Mouse (Mus musculus) hindbrain, embryonic 13.5 days (tissue): Measurements from ENCODE around the gene Rtl10. TPM values are rescaled to one million over a fixed set of nuclear protein-coding genes. Genes with fewer than 3 reads are reported as not detected.

Experiments
- ATAC-seq: fragments of 200-750 bp; cut with Nextera tagmentation; 2 replicates; pipeline ENCODE4 v1.8.0; 2017; ENCODE audit warnings: moderate TSS enrichment; ENCODE audit not compliant: low FRiP score
- H3K27ac ChIP-seq: fragments of 300-500 bp; sonication (generic); 2 replicates; pipeline ENCODE4 v1.5.1; 2015; ENCODE audit warnings: inconsistent platforms, mild to moderate bottlenecking, moderate library complexity
- H3K27me3 ChIP-seq: fragments of 300-500 bp; sonication (generic); 2 replicates; pipeline ENCODE4 v1.6.1; 2015; ENCODE audit warnings: mild to moderate bottlenecking, inconsistent platforms
- H3K36me3 ChIP-seq: fragments of 300-500 bp; sonication (generic); 2 replicates; pipeline ENCODE4 v1.6.1; 2015; ENCODE audit warnings: mild to moderate bottlenecking, inconsistent platforms
- H3K4me1 ChIP-seq: fragments of 300-500 bp; sonication (generic); replicated peaks from 2 replicates; pipeline ENCODE4 v1.6.1; 2015; ENCODE audit warnings: inconsistent platforms
- H3K4me2 ChIP-seq: fragments of 300-500 bp; sonication (generic); 2 replicates; pipeline ENCODE4 v1.6.1; 2015; ENCODE audit warnings: inconsistent platforms, mild to moderate bottlenecking, moderate library complexity
- H3K4me3 ChIP-seq: fragments of 300-500 bp; sonication (generic); 2 replicates; pipeline ENCODE4 v1.5.1; 2015; ENCODE audit warnings: mild to moderate bottlenecking, inconsistent platforms
- H3K9ac ChIP-seq: fragments of 300-500 bp; sonication (generic); 2 replicates; pipeline ENCODE4 v1.6.1; 2015; ENCODE audit warnings: mild to moderate bottlenecking, inconsistent platforms
- H3K9me3 ChIP-seq: fragments of 300-500 bp; sonication (generic); 2 replicates; pipeline ENCODE4 v1.6.1; 2016; ENCODE audit warnings: inconsistent platforms
- WGBS: fragments of 180-500 bp; shearing (Covaris S2); methylation state at CpG from one replicate; pipeline ENCODE4 v1.1.7; 2015; 5-methylcytosine and 5-hydroxymethylcytosine counted together
- polyA plus RNA-seq: library from polyadenylated mRNA; unstranded; fragments of >200 nt; fragmentation: Nextera tagmentation; extraction: Ambion mirVana; gene quantifications from 2 replicates; pipeline ENCODE4 v1.2.1, GENCODE M21; 2015

Rtl10 gene
- polyA plus RNA-seq, 1 experiment from 2014 or later = 4.8 TPM

- Histone ChIP-seq H3K9me3 (no peaks in the 10 kb centered on the region), H3K27me3 (peaks cover 43% of the 10 kb centered on the region), H3K9ac (no peak overlapping the region), H3K27ac (no peak overlapping the region), H3K4me3 (no peak overlapping the region), H3K36me3 (peaks cover 11% of the 10 kb centered on the region), H3K4me1 (peaks cover 21% of the 10 kb centered on the region), H3K4me2 (no peak overlapping the region)
- ATAC-seq = no peak
- 73% methylated on average over 3 of the region's 3 CpGs for WGBS
Measured at GRCm38 (mm10) chr16:18464271-18464670, 34.4 kb upstream of the Rtl10 start.

- Histone ChIP-seq H3K4me1 (no peaks in the 10 kb centered on the region), H3K36me3 (peaks cover 46% of the 10 kb centered on the region), H3K27me3 (peaks cover 7% of the 10 kb centered on the region; the same call in 1 of the 2 replicates), H3K27ac (no peak overlapping the region), H3K4me2 (no peak overlapping the region), H3K9ac (no peak overlapping the region), H3K4me3 (no peak overlapping the region), H3K9me3 (no peaks in the 10 kb centered on the region)
- ATAC-seq = no peak
- WGBS = 21% methylated on average over 1 of the region's 1 CpGs
Measured at GRCm38 (mm10) chr16:18470829-18471228, 27.9 kb upstream of the Rtl10 start.

DNA sequence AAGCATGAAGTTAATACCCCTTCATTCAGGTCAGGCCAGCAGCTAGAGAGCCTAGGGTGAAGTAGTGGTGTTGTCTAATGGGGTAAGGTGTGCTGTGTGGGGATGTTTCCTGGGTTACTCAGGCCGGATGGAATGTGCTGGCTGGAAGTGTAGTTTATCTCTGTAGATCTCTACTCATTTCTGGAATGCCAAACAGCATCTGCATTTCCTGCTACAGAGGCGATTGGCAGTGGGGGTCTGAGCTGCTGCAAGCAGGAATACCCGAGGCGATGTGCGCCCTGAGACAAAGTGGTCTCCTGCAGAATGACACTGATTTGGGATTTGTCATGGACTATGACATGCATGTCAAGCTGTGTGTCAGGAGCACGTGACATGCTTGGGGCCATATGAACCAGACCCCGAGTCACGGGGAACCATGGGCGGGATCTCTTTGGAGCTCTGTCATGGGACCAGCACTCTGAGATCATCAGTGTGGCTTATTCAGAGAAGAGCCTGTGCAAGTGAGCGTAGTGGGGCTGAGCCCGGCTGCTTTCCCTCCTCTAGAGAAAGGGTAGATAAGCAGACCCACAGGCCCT, 27.2 kb upstream of the Rtl10 start:
- no peaks in the 10 kb centered on the region for H3K9me3 ChIP-seq
- no peak for ATAC-seq
- WGBS = 79% methylated on average over 11 of the region's 11 CpGs
- no peak overlapping the region for H3K27ac ChIP-seq
- H3K9ac ChIP-seq = no peak overlapping the region
- H3K36me3 ChIP-seq = peaks cover 50% of the 10 kb centered on the region
- H3K4me1 ChIP-seq = no peaks in the 10 kb centered on the region
- H3K4me2 ChIP-seq = no peak overlapping the region
- no peak overlapping the region for H3K4me3 ChIP-seq
- peaks cover 5% of the 10 kb centered on the region; the same call in 1 of the 2 replicates for H3K27me3 ChIP-seq

DNA sequence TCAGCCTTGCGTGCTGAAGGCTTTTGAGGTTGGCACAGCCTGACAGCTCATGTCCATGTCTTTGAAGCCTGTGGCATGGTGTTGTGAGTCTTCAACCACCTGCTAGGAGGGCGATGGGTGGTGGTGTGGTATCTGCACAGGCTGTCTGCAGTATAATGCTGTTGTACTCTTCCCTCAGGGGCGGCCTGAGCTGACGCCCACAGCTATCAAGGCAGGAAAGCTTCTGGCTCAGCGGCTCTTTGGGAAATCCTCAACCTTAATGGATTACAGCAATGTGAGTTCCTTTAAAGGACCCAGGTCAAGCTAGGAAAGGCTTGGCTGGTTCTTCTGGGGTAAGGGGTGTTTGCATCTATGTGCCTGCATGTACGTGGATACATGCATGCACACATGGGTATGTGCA, 26.7 kb upstream of the Rtl10 start:
- Histone ChIP-seq H3K4me2 (no peak overlapping the region), H3K4me1 (no peaks in the 10 kb centered on the region), H3K27ac (no peak overlapping the region), H3K36me3 (peaks cover 55% of the 10 kb centered on the region), H3K9me3 (no peaks in the 10 kb centered on the region), H3K4me3 (no peak overlapping the region), H3K9ac (no peak overlapping the region), H3K27me3 (peaks cover 5% of the 10 kb centered on the region; the same call in 1 of the 2 replicates)
- 85% methylated on average over 6 of the region's 6 CpGs for WGBS
- ATAC-seq = no peak

GRCm38 (mm10) chr16:18472416-18472815, 26.3 kb upstream of the Rtl10 start:
- peaks cover 57% of the 10 kb centered on the region for H3K36me3 ChIP-seq
- ATAC-seq = no peak
- no peak overlapping the region for H3K27ac ChIP-seq
- H3K4me2 ChIP-seq = no peak overlapping the region
- H3K4me3 ChIP-seq = no peak overlapping the region
- no peaks in the 10 kb centered on the region for H3K9me3 ChIP-seq
- no peaks in the 10 kb centered on the region for H3K4me1 ChIP-seq
- H3K9ac ChIP-seq = no peak overlapping the region
- WGBS = 69% methylated on average over 4 of the region's 4 CpGs
- peaks cover 5% of the 10 kb centered on the region; the same call in 1 of the 2 replicates for H3K27me3 ChIP-seq

DNA sequence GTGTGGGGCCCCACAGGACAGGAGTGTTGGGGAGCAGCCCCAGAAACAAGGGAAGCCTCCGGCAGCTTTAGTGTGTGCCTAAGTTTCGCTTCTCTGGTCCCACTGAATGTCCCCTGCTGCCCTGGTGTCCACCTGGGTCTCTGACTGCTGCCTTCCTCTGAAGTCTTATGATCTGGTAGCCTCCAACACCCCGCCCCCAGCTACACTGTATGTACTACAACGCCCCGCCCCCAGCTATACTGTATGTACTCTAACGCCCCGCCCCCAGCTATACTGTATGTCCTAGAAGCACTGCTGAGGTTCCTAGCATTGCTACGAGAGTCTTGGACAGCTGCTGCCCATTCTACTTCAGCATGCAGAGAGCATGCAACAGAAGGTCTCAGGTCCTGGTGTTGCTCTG, 25.7 kb upstream of the Rtl10 start:
- Histone ChIP-seq H3K9me3 (no peaks in the 10 kb centered on the region), H3K36me3 (peaks cover 62% of the 10 kb centered on the region), H3K27ac (no peak overlapping the region), H3K27me3 (peaks cover 5% of the 10 kb centered on the region; the same call in 1 of the 2 replicates), H3K9ac (no peak overlapping the region), H3K4me1 (no peaks in the 10 kb centered on the region), H3K4me3 (no peak overlapping the region), H3K4me2 (no peak overlapping the region)
- ATAC-seq = peak; percentile 43; the same call in 1 of the 2 replicates
- 93% methylated on average over 8 of the region's 8 CpGs for WGBS

DNA sequence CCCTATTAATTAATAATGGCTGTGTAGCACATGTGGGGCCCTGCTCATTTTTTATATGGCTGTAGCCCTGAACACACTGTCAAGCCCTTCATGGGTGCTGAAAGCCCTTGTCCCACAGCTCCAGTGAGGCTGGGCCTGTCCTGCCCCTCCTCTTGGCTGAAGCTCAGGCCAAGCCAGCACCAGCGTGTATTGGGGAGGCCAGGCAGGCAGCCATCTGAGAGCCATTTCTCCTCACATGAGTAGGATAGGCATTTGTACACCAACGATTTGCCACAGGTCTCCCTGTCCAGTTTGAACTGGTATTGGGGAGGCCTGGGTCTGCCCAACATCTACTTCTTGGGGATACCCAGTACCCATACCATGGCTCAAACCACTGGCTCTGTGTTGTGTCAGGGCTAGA, 24.7 kb upstream of the Rtl10 start:
- Histone ChIP-seq H3K4me2 (no peak overlapping the region), H3K4me3 (no peak overlapping the region), H3K27me3 (peaks cover 5% of the 10 kb centered on the region; the same call in 1 of the 2 replicates), H3K4me1 (no peaks in the 10 kb centered on the region), H3K36me3 (peaks cover 61% of the 10 kb centered on the region), H3K9ac (no peak overlapping the region), H3K9me3 (no peaks in the 10 kb centered on the region), H3K27ac (no peak overlapping the region)
- WGBS = 83% methylated on average over 2 of the region's 2 CpGs
- ATAC-seq = no peak

DNA sequence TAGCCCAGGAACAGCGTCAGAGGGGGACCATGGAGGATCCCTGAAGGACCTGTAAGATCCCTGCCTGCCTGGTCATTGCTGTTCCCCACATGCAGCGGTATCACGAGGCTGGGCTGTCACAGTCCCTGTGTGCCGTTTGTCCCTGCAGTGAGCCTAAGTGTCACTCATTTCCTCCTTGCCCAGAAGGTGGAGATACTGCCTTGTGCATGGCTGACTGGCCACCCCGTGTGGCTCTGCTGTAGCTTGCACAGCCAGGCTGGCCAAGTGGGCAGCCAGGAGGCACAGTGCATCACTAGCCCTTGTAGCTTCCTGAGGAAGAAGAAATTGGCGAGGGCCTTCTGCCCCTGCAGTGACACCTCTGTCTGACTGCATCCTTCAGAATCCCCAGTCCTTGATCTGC, 20.7 kb upstream of the Rtl10 start:
- H3K4me1 ChIP-seq = 0 out of 2 replicates have a peak, but pooled peaks cover 2% of the 10 kb centered on the region
- ATAC-seq = no peak
- no peaks in the 10 kb centered on the region for H3K27me3 ChIP-seq
- H3K4me3 ChIP-seq = no peak overlapping the region
- H3K27ac ChIP-seq = no peak overlapping the region
- H3K4me2 ChIP-seq = no peak overlapping the region
- WGBS = 63% methylated on average over 6 of the region's 6 CpGs
- H3K9me3 ChIP-seq = no peaks in the 10 kb centered on the region
- no peak overlapping the region for H3K9ac ChIP-seq
- H3K36me3 ChIP-seq = peaks cover 41% of the 10 kb centered on the region

DNA sequence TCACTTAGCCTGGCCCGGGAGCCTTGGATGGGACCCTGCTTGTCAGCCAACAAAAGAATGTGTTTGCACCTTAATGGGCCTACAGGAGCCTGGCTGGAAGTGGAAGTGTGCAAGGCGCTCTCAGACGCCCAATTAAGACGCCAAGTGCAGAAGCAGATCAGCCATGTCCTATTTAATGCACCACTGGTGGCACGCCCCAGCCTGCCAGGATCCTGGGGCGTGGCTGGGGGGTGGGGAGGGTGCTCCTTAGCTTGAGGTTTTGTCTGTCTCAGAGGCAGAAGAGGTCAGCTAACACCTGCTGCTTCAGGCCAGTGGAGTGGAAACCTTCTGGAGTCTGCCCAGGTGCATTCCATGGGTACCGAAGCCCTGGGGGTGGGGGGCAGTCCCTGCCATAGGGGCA, 19.0 kb upstream of the Rtl10 start:
- WGBS = 49% methylated on average over 7 of the region's 7 CpGs
- H3K4me1 ChIP-seq = peaks cover 14% of the 10 kb centered on the region
- no peak overlapping the region for H3K9ac ChIP-seq
- H3K27ac ChIP-seq = no peak overlapping the region
- ATAC-seq = no peak
- H3K27me3 ChIP-seq = peaks cover 5% of the 10 kb centered on the region; the same call in 1 of the 2 replicates
- peaks cover 32% of the 10 kb centered on the region for H3K36me3 ChIP-seq
- H3K4me3 ChIP-seq = no peak overlapping the region
- no peak overlapping the region for H3K4me2 ChIP-seq
- H3K9me3 ChIP-seq = no peaks in the 10 kb centered on the region

DNA sequence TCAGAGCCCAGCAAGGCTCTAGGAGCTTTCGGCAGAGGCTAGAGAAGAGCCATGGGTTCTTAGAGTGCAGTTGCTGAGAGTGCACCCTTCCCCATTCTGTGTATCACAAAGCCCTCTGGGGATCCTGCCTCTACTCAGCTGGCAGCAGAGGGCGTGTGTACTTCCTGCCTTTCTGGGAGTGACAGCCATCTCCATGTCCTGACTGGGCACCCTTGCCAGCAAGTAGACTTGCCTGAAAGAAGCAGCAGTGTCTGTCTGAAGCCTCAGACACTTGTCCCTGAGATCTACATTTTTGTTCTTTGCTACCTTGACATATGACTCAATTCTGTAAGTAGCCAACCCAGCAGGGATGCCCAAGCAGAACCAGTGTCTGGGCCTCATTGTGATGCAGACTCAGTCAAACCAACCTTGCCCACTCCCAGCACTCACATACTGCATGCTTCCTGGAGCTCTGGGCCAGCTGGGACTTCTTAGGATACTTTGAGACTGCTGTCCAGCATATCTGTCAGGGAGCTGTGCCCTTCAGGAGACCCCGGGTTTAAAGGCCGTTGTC, 17.7 kb upstream of the Rtl10 start:
- Histone ChIP-seq H3K4me2 (no peak overlapping the region), H3K27ac (no peak overlapping the region), H3K4me1 (peaks cover 17% of the 10 kb centered on the region), H3K9me3 (no peaks in the 10 kb centered on the region), H3K9ac (no peak overlapping the region), H3K36me3 (peaks cover 20% of the 10 kb centered on the region), H3K4me3 (no peak overlapping the region), H3K27me3 (peaks cover 5% of the 10 kb centered on the region; the same call in 1 of the 2 replicates)
- ATAC-seq = no peak
- WGBS = 63% methylated on average over 4 of the region's 4 CpGs

GRCm38 (mm10) chr16:18482431-18482830, 16.3 kb upstream of the Rtl10 start:
- H3K4me1 ChIP-seq = peaks cover 17% of the 10 kb centered on the region
- H3K4me2 ChIP-seq = no peak overlapping the region
- no peak overlapping the region for H3K9ac ChIP-seq
- H3K27ac ChIP-seq = no peak overlapping the region
- 93% methylated on average over 3 of the region's 3 CpGs for WGBS
- H3K9me3 ChIP-seq = no peaks in the 10 kb centered on the region
- ATAC-seq = no peak
- no peak overlapping the region for H3K4me3 ChIP-seq
- H3K27me3 ChIP-seq = peaks cover 5% of the 10 kb centered on the region; the same call in 1 of the 2 replicates
- H3K36me3 ChIP-seq = peaks cover 13% of the 10 kb centered on the region

DNA sequence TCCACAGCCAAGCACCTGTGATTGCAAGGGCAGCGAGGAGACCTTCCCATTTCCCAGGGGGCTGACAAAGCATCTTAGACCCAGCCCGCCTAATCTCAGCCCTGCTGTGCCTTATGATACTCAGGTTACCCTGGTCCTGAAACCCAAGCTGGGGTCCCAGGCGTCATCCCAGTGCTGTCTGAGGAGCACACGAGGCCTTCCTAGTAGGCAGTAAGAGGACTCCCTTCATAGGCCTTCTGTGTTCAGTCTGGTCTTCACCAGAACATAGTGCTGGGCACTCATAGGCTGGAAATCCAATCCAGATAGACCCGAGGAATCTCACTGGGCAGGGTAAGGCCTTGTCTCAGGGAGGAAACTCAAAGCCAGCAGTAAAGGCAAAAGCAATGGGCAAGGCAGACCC, 14.9 kb upstream of the Rtl10 start:
- H3K36me3 ChIP-seq = 0 out of 2 replicates have a peak, but pooled peaks cover 6% of the 10 kb centered on the region
- H3K4me1 ChIP-seq = peaks cover 17% of the 10 kb centered on the region
- peaks cover 5% of the 10 kb centered on the region; the same call in 1 of the 2 replicates for H3K27me3 ChIP-seq
- no peak overlapping the region for H3K4me3 ChIP-seq
- no peak overlapping the region for H3K9ac ChIP-seq
- ATAC-seq = no peak
- no peak overlapping the region for H3K4me2 ChIP-seq
- no peaks in the 10 kb centered on the region for H3K9me3 ChIP-seq
- WGBS = 52% methylated on average over 5 of the region's 5 CpGs
- no peak overlapping the region for H3K27ac ChIP-seq

DNA sequence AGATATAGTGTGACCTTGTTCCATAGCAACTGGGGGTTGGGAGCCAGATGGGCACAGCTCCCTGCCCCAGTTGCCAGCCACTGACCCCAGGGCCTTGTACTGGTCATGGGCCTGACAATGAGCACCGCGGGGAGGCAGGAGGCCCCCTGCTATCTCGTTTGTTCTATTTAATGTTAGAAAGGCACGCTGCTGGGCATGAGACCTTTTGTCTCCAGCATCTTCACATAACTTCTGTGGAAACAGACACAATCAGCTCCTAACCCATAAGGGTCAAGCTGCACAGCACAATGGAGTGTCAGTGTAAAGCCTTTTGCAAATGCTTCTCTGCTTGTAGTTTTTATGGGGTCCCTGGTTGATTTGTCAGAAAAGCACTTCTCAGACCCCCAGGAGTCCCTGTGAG, 14.3 kb upstream of the Rtl10 start:
- Histone ChIP-seq H3K36me3 (0 out of 2 replicates have a peak, but pooled peaks cover 3% of the 10 kb centered on the region), H3K4me2 (no peak overlapping the region), H3K4me3 (no peak overlapping the region), H3K9ac (no peak overlapping the region), H3K4me1 (peaks cover 17% of the 10 kb centered on the region), H3K9me3 (no peaks in the 10 kb centered on the region), H3K27ac (no peak overlapping the region), H3K27me3 (peaks cover 5% of the 10 kb centered on the region; the same call in 1 of the 2 replicates)
- 10% methylated on average over 4 of the region's 4 CpGs for WGBS
- no peak for ATAC-seq
